Mouse (Mus musculus) forebrain, embryonic 13.5 days (tissue): ENCODE data around the gene Plagl1. TPM values are rescaled to one million over a fixed set of nuclear protein-coding genes. Genes with fewer than 3 reads are reported as not detected.

Experiments
- ATAC-seq: fragments of 200-750 bp; cut with Nextera tagmentation; 2 replicates; pipeline ENCODE4 v1.8.0; 2017
- H3K27ac ChIP-seq: fragments of 300-500 bp; sonication (generic); 2 replicates; pipeline ENCODE4 v1.5.1; 2015; ENCODE audit warnings: inconsistent platforms, mild to moderate bottlenecking, moderate library complexity
- H3K27me3 ChIP-seq: fragments of 300-500 bp; sonication (generic); 2 replicates; pipeline ENCODE4 v1.6.1; 2015; ENCODE audit warnings: mild to moderate bottlenecking, inconsistent platforms
- H3K36me3 ChIP-seq: fragments of 300-500 bp; sonication (generic); 2 replicates; pipeline ENCODE4 v1.6.1; 2015; ENCODE audit warnings: mild to moderate bottlenecking, inconsistent platforms; ENCODE audit not compliant: poor library complexity, severe bottlenecking
- H3K4me1 ChIP-seq: fragments of 300-500 bp; sonication (generic); 2 replicates; pipeline ENCODE4 v1.6.1; 2015; ENCODE audit warnings: inconsistent platforms
- H3K4me2 ChIP-seq: fragments of 300-500 bp; sonication (generic); 2 replicates; pipeline ENCODE4 v1.6.1; 2015; ENCODE audit warnings: inconsistent platforms, mild to moderate bottlenecking, moderate library complexity
- H3K4me3 ChIP-seq: fragments of 300-500 bp; sonication (generic); 2 replicates; pipeline ENCODE4 v1.5.1; 2015; ENCODE audit warnings: mild to moderate bottlenecking, inconsistent platforms
- H3K9ac ChIP-seq: fragments of 300-500 bp; sonication (generic); 2 replicates; pipeline ENCODE4 v1.6.1; 2015; ENCODE audit warnings: mild to moderate bottlenecking, inconsistent platforms
- H3K9me3 ChIP-seq: fragments of 300-500 bp; sonication (generic); replicated peaks from 2 replicates; pipeline ENCODE4 v1.6.1; 2016; ENCODE audit warnings: inconsistent platforms
- WGBS: fragments of 180-500 bp; shearing (Covaris S2); methylation state at CpG from one replicate; pipeline ENCODE4 v1.1.7; 2015; 5-methylcytosine and 5-hydroxymethylcytosine counted together
- polyA plus RNA-seq: library from polyadenylated mRNA; unstranded; fragments of >200 nt; fragmentation: Nextera tagmentation; extraction: Ambion mirVana; gene quantifications from 2 replicates; pipeline ENCODE4 v1.2.1, GENCODE M21; 2015

Plagl1 gene
- polyA plus RNA-seq, 1 experiment from 2014 or later: 58.0 TPM

DNA sequence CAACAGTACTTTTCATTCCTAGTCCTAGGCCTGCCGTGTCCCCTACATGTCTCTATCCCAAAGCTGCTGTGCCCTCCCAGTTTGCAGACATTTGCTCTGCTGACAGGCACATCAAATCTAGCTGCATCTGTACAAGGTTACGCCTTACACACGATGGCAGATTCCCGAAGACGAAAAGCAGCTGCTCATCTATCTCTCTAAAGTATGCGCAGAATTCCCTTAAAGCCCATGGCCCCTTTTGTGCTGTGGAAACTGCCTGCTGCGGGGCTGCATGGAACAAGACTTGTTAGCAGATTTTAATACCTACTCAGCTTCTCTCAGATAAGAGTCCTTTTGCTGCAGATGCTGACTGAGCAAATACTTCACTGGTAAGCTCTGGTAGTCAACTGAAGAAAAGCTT lies 119.9 kb downstream of the Plagl1 start:
- WGBS: 95% methylated on average over 7 of the region's 7 CpGs
- no peaks in the 10 kb centered on the region for H3K4me1 ChIP-seq
- peaks cover 88% of the 10 kb centered on the region for H3K36me3 ChIP-seq
- no peak overlapping the region for H3K9ac ChIP-seq
- no peak for ATAC-seq
- H3K4me2 ChIP-seq: no peak overlapping the region
- H3K27me3 ChIP-seq: no peaks in the 10 kb centered on the region
- H3K27ac ChIP-seq: no peak overlapping the region
- no peaks in the 10 kb centered on the region for H3K9me3 ChIP-seq
- no peak overlapping the region for H3K4me3 ChIP-seq

Other genes with a start within 250 kb of the Plagl1 start
- 18.7 and 22.0 TPM in 2 replicates for gene Utrn, start 191.1 kb upstream of the Plagl1 start, polyA plus RNA-seq
- gene Stx11, start 96.2 kb upstream of the Plagl1 start, polyA plus RNA-seq: 0.58 and 0.67 TPM in 2 replicates
- gene Sf3b5, start 55.2 kb upstream of the Plagl1 start, polyA plus RNA-seq: 32.8 and 34.2 TPM in 2 replicates
- gene Zc2hc1b, start 117.5 kb downstream of the Plagl1 start, polyA plus RNA-seq: not detected in 2 replicates
- 45.4 and 48.3 TPM in 2 replicates for gene Ltv1, start 132.7 kb downstream of the Plagl1 start, polyA plus RNA-seq